Mouse (Mus musculus) hindbrain, embryonic 14.5 days (tissue): ENCODE measurements at regions not wholly inside any gene's neighbourhood (a gene's known extent, or its start where the extent isn't known, plus 50 kb on each side); places are given as distances from the start of the nearest gene placed in this dataset.
"Not testable (repeated sequence)": the region's sequence is repeated elsewhere in the genome, so short reads cannot be mapped to it uniquely, and the experiment has no call there.

ENCODE experiments used
- ATAC-seq: fragments of 200-750 bp; cut with Nextera tagmentation; 2 replicates; pipeline ENCODE4 v1.8.0; 2017; ENCODE audit warnings: moderate number of reproducible peaks, mild to moderate bottlenecking, moderate TSS enrichment, moderate library complexity; ENCODE audit not compliant: low FRiP score
- DNase-seq: peaks from one replicate; pipeline ENCODE4 v3.0.0-alpha.2; 2015; ENCODE audit warnings: low spot score
- H3K27ac ChIP-seq: fragments of 300-500 bp; sonication (generic); 2 replicates; pipeline ENCODE4 v1.5.1; 2014; ENCODE audit warnings: mild to moderate bottlenecking, moderate library complexity
- H3K27me3 ChIP-seq: fragments of 300-500 bp; sonication (generic); 2 replicates; pipeline ENCODE4 v1.6.1; 2014; ENCODE audit warnings: mild to moderate bottlenecking, low read length, mixed read lengths; ENCODE audit not compliant: control insufficient read depth, insufficient read depth
- H3K36me3 ChIP-seq: fragments of 300-500 bp; sonication (generic); replicated peaks from 2 replicates; pipeline ENCODE4 v1.6.1; 2014; ENCODE audit not compliant: control insufficient read depth, insufficient read depth
- H3K4me1 ChIP-seq: fragments of 300-500 bp; sonication (generic); replicated peaks from 2 replicates; pipeline ENCODE4 v1.6.1; 2014; ENCODE audit warnings: antibody characterized with exemption, low read length, mixed read lengths; ENCODE audit not compliant: control insufficient read depth, insufficient read depth
- H3K4me2 ChIP-seq: fragments of 300-500 bp; sonication (generic); replicated peaks from 2 replicates; pipeline ENCODE4 v1.6.1; 2014; ENCODE audit warnings: mild to moderate bottlenecking, moderate library complexity
- H3K4me3 ChIP-seq: fragments of 300-500 bp; sonication (generic); replicated peaks from 2 replicates; pipeline ENCODE4 v1.5.1; 2014; ENCODE audit warnings: mild to moderate bottlenecking, low read length
- H3K9ac ChIP-seq: fragments of 300-500 bp; sonication (generic); 2 replicates; pipeline ENCODE4 v1.6.1; 2014
- H3K9me3 ChIP-seq: fragments of 300-500 bp; sonication (generic); 2 replicates; pipeline ENCODE4 v1.6.1; 2016; ENCODE audit warnings: low read length; ENCODE audit not compliant: control insufficient read depth
- WGBS: fragments of 180-500 bp; shearing (Covaris S2); extraction: QIAGEN DNeasy Blood & Tissue Kit; methylation state at CpG from one replicate; pipeline ENCODE4 v1.1.7; 2014; 5-methylcytosine and 5-hydroxymethylcytosine counted together

DNA sequence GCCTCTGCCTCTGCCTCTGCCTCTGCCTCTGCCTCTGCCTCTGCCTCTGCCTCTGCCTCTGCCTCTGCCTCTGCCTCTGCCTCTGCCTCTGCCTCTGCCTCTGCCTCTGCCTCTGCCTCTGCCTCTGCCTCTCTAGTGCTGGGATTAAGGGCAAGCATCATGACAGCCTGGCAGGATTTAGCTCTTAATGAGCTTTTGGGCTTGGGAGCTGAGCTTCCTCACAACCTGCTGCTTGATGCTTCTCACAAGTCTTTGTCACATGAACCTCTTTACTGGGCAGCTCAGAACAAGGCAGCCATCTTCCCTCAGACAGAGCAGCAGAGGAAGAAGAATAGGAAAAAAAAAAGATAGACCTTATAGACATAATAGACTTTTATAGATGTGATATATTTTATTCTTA lies 152.6 kb downstream of the Gm5426 start:
- not testable (repeated sequence) for H3K9ac ChIP-seq, H3K4me1 ChIP-seq, H3K4me3 ChIP-seq, DNase-seq, H3K4me2 ChIP-seq, H3K27ac ChIP-seq, H3K27me3 ChIP-seq, ATAC-seq, H3K9me3 ChIP-seq, H3K36me3 ChIP-seq

DNA sequence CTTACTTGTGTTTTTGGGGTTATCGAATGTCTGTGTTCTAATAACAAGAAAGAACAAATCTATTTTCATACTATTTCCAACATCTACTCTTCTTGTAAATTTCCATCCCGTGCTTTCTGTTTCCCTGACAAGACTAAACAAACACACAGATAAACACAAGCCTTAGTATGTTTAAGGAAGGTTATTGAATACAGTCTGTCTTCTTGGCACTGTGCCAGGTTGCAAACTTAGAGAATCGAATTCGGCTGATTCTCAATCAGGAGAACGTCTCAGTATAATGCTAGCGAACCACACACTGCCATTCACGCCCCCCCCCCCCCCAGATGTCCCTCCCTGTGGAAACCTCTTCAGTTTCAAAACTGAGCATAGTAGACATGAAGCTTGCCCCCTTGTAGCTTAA lies 157.2 kb downstream of the Gm5426 start:
- no peaks in the 10 kb centered on the region for H3K9me3 ChIP-seq
- H3K27me3 ChIP-seq, result no peaks in the 10 kb centered on the region
- H3K4me3 ChIP-seq, result no peak overlapping the region
- ATAC-seq (no peak), DNase-seq (no peak)
- no peaks in the 10 kb centered on the region for H3K36me3 ChIP-seq
- no peak overlapping the region for H3K4me2 ChIP-seq
- no peak overlapping the region for H3K27ac ChIP-seq
- no peaks in the 10 kb centered on the region for H3K4me1 ChIP-seq
- H3K9ac ChIP-seq, result no peak overlapping the region
- 51% methylated on average over 7 of the region's 7 CpGs for WGBS

DNA sequence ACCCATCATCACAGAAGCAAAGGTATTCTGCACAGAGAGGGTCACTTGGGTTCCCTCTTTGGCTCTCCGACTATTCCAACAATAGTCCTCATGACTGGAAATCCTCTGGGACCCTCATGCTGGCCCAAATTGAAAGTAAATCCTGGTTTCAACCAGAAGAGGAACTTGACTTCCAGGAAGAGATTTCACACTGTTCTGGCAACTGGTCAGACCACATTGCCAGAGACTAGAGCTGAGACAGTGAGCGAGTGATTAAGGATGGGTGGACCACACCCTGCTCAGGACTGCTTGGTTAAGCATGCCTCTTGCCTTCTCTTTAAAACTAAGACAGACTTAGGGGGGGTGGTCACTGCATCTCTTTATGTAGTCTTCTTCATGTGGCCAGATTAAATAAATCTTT lies 158.3 kb downstream of the Gm5426 start:
- H3K4me2 ChIP-seq, result no peak overlapping the region
- no peak overlapping the region for H3K27ac ChIP-seq
- no peaks in the 10 kb centered on the region for H3K27me3 ChIP-seq
- H3K9ac ChIP-seq, result no peak overlapping the region
- WGBS, result 79% methylated on average over 2 of the region's 2 CpGs
- no peaks in the 10 kb centered on the region for H3K4me1 ChIP-seq
- H3K36me3 ChIP-seq, result no peaks in the 10 kb centered on the region
- DNase-seq, result no peak
- ATAC-seq, result no peak
- H3K9me3 ChIP-seq, result no peaks in the 10 kb centered on the region
- no peak overlapping the region for H3K4me3 ChIP-seq

DNA sequence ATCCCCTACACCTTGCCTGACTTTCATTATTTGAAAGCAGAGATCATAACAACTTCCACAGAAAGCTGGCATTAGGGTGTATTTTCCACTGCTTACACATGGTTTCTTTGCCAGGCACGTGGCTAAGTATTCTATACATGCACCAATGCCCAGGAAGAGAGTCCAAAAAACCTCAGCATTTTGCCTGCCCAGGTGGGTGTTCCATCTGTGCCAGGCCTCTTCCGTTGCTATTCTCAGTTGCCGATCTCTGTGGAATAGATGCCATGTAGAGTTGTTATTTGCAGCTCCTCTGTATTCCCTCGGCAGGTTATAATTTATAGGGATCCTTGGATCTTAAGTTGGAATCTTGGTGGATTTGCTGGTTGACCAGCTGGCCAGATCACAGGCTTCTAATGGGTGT lies 161.3 kb downstream of the Gm5426 start:
- no peak for DNase-seq
- no peak overlapping the region for H3K4me3 ChIP-seq
- H3K9me3 ChIP-seq, result no peaks in the 10 kb centered on the region
- no peak overlapping the region for H3K9ac ChIP-seq
- no peaks in the 10 kb centered on the region for H3K27me3 ChIP-seq
- 90% methylated on average over 4 of the region's 4 CpGs for WGBS
- no peaks in the 10 kb centered on the region for H3K4me1 ChIP-seq
- H3K36me3 ChIP-seq, result no peaks in the 10 kb centered on the region
- H3K27ac ChIP-seq, result no peak overlapping the region
- H3K4me2 ChIP-seq, result no peak overlapping the region
- ATAC-seq, result no peak

DNA sequence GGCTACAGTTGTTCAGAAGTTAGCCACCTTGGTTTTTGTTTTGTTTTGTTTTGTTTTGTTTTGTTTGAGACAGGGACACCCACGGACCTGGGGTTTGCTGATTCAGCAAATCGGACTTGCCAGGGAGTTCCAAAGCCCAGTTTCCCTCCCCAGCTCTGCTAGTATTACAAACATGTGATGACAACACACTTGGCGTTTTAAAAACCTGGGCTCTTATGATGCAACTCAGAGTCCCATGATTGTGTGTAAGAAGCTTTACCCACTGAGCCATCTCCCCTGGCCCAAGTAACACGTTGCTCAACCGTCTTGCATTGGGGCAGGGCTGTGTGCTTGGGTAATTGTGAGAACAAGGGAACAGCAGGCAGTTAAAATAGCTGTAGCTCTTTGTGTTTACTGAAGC lies 162.2 kb downstream of the Gm5426 start:
- Histone ChIP-seq H3K4me3 (no peak overlapping the region), H3K4me1 (no peaks in the 10 kb centered on the region), H3K4me2 (no peak overlapping the region), H3K9ac (no peak overlapping the region), H3K27ac (no peak overlapping the region), H3K9me3 (no peaks in the 10 kb centered on the region), H3K36me3 (no peaks in the 10 kb centered on the region), H3K27me3 (no peaks in the 10 kb centered on the region)
- 80% methylated on average over 5 of the region's 5 CpGs for WGBS
- ATAC-seq (no peak), DNase-seq (no peak)

DNA sequence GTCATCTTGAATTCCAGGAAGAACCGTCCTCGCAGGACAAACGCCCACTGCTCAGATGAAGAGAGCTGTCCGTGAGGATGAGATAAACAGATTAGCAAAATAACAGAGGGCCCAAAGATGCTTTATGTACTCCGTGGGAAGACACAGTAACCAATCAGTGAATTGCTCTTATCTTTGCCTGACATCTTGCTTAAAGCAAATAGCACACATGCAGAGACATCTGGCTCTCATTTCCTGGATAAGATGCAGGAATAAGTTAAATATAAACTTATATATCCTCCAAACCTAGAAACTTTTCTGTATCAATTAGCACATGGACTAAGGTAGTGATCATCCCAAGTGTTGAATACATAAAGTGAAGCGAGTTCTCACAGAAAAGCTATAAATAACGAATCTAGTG lies 169.3 kb downstream of the Gm5426 start:
- Histone ChIP-seq H3K9me3 (no peaks in the 10 kb centered on the region), H3K4me3 (no peak overlapping the region), H3K4me2 (no peak overlapping the region), H3K9ac (no peak overlapping the region), H3K27ac (no peak overlapping the region), H3K27me3 (no peaks in the 10 kb centered on the region), H3K4me1 (peaks cover 9% of the 10 kb centered on the region; the same call in 1 of the 2 replicates), H3K36me3 (no peaks in the 10 kb centered on the region)
- 86% methylated on average over 7 of the region's 7 CpGs for WGBS
- no peak for DNase-seq
- no peak for ATAC-seq

DNA sequence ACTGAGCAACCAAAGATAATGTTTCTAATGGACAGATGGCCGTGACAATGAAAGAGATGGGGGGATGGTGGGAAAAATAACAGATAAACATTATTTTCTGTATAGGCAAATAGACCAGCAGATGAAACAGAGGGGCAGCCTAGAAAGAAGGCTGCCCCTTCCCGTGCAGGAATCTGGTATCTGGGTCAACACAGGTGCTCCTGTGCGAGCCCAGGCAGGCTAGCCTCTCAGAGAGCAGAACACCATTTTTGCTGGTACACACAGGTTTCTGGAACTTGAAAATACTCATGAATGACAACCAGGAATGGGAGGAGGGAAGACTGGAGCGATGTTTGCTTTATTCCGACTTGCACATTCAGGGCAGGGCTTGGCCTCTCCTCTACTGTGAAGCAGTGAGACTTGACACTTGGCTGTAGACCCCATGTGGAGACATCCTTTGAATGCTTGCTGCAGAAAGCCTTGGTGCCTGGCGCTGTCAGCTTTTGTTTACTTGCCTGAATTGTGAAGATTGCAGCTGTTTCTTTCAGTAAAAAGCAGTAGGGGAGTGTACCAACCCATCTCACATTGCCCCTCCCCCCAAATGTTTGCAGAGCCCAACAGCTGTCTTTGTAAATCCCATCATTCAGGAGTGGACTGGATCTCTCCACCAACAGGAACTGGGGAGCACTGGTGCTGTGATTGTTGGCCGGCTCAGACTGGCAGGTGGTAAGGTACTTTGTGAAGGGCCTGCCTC lies 172.5 kb downstream of the Gm5426 start:
- Histone ChIP-seq H3K9ac (no peak overlapping the region), H3K9me3 (no peaks in the 10 kb centered on the region), H3K27ac (peak overlapping the region; percentile 44; the same call in 1 of the 2 replicates), H3K27me3 (no peaks in the 10 kb centered on the region), H3K4me3 (no peak overlapping the region), H3K36me3 (no peaks in the 10 kb centered on the region), H3K4me1 (peaks cover 9% of the 10 kb centered on the region; the same call in 1 of the 2 replicates), H3K4me2 (no peak overlapping the region)
- 7% methylated on average over 7 of the region's 7 CpGs for WGBS
- ATAC-seq, result peak; percentile 84
- DNase-seq, result peak; percentile 57

DNA sequence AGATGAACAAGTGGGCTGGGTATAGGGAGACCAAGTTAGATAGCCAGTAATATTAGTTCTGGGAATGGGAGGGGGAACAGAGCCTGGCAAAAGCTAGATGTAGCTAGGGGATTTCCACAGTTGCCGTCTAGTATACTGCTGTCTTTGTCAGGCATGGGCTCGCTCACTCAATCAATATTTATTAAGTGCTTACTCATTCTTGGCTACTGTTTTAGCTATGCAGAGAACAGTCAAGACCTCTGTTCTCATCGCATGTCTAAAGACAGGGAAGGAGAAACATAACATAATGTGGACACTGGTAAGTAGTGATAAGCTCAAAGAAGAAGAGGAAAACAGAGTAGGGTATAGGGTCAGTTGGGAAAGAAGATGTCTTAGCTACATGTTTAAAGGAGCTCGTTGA lies 173.4 kb downstream of the Gm5426 start:
- no peak; the same call in 1 of the 2 replicates for ATAC-seq
- 52% methylated on average over 4 of the region's 4 CpGs for WGBS

DNA sequence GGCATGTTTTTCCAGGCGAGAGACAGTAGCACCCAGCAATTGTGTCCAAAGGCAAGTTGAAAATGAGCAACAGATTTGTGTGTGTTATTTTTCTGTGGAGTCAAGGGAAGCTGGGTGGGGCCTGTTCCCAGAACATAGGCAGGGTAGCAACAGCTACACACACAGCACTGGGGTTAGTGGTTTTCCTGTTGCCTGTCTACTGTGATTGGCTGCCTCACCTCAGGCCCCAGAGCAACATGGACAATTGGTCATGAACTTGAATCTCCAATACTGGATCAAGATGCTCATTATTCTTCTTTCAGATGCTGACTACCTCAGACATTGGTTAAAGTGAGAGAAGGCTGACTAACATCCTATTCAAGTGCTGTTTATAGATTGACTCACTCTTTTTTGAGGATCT lies 188.9 kb downstream of the Gm5426 start:
- DNase-seq (no peak), ATAC-seq (no peak)
- no peaks in the 10 kb centered on the region for H3K9me3 ChIP-seq
- H3K27me3 ChIP-seq, result no peaks in the 10 kb centered on the region
- H3K4me3 ChIP-seq, result no peak overlapping the region
- H3K4me2 ChIP-seq, result no peak overlapping the region
- H3K27ac ChIP-seq, result no peak overlapping the region
- 100% methylated on average over 1 of the region's 1 CpGs for WGBS
- H3K4me1 ChIP-seq, result no peaks in the 10 kb centered on the region
- no peak overlapping the region for H3K9ac ChIP-seq
- no peaks in the 10 kb centered on the region for H3K36me3 ChIP-seq

More for the DNA sequence above, 173.4 kb downstream of the Gm5426 start:
- H3K27ac ChIP-seq, result no peak overlapping the region
- no peaks in the 10 kb centered on the region for H3K27me3 ChIP-seq
- no peak for DNase-seq
- no peak overlapping the region for H3K4me2 ChIP-seq
- H3K36me3 ChIP-seq, result no peaks in the 10 kb centered on the region
- H3K9me3 ChIP-seq, result no peaks in the 10 kb centered on the region
- H3K4me1 ChIP-seq, result peaks cover 9% of the 10 kb centered on the region; the same call in 1 of the 2 replicates
- H3K9ac ChIP-seq, result no peak overlapping the region
- no peak overlapping the region for H3K4me3 ChIP-seq
